Comparison of ENCODE assay signal across 13 mouse cellular contexts in the genomic region with DNA sequence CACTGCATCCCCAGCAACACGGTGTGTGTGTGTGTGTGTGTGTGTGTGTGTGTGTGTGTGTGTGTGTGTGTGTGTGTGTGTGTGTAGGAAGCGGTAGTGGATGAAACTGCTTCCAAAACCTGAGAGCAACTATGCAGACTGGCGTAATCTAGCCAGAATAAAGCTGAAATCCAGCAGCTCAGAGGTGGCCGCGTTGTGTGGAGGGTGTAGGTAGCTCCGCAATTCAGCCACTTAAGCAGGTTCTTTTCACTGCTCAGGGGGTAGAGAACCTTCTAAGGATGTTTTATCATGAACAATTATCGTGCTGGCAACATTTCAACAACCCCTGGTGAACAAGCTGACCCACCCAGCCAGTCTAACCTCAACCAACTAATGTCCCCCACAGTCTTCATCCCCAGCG. TPM values are rescaled to one million over a fixed set of nuclear protein-coding genes. Genes with fewer than 3 reads are reported as not detected.
DNase-seq lines count a peak whose midpoint lies in the region; ATAC-seq and TF ChIP-seq lines count a peak whose summit lies in the region.
"Had no signal": no experiment of that assay in that cellular context is flagged by ENCODE, and none has a peak within 500 bp of the region (broad histone marks: within the 10 kb centered on the region; RNA-seq: fewer than 3 reads in every experiment).

No protein-coding gene starts in this region.

- no peak overlapping the region for H3K27ac ChIP-seq in neural tube, embryonic 11.5 days (ENCODE audit: low read depth, low read length)
- no peak overlapping the region for H3K27ac ChIP-seq in forebrain, embryonic 16.5 days (ENCODE audit: low read length)
- H3K27ac ChIP-seq in olfactory bulb, adult 2 months (ENCODE audit: insufficient read depth, low read depth, low read length) = peak overlapping the region; percentile 83
- H3K27ac ChIP-seq: embryonic facial prominence, embryonic 12.5 days; limb, embryonic 12.5 days had no signal

- no peaks in the 10 kb centered on the region for H3K9me3 ChIP-seq in neural tube, embryonic 11.5 days (ENCODE audit: control insufficient read depth, low read length)
- no peaks in the 10 kb centered on the region for H3K9me3 ChIP-seq in forebrain, embryonic 16.5 days (ENCODE audit: control insufficient read depth, low read length)
- H3K9me3 ChIP-seq: embryonic facial prominence, embryonic 12.5 days; limb, embryonic 12.5 days had no signal

- no peaks in the 10 kb centered on the region for H3K4me1 ChIP-seq in neural tube, embryonic 11.5 days (ENCODE audit: control insufficient read depth, insufficient read depth, low read length)
- H3K4me1 ChIP-seq in forebrain, embryonic 16.5 days (replicated peaks; ENCODE audit: control insufficient read depth, insufficient read depth, low read length) = peaks cover 10% of the 10 kb centered on the region
- H3K4me1 ChIP-seq in olfactory bulb, adult 2 months (ENCODE audit: control insufficient read depth, insufficient read depth, low read length) = no peaks in the 10 kb centered on the region

- no peak for ATAC-seq in neural tube, embryonic 11.5 days (ENCODE audit: insufficient read depth, low FRiP score, low TSS enrichment)
- peak; percentile 41; the same call in 1 of the 2 replicates for ATAC-seq in forebrain, embryonic 16.5 days
- ATAC-seq in granulocyte monocyte progenitor cell, adult 5-6 weeks (replicated peaks; ENCODE audit: poor library complexity, severe bottlenecking) = no peak
- ATAC-seq: activated CD4-positive, CD25-positive, alpha-beta regulatory T cell, adult 4 months had no signal

- H3K36me3 ChIP-seq in neural tube, embryonic 11.5 days (ENCODE audit: control insufficient read depth, insufficient read depth, low read length) = no peaks in the 10 kb centered on the region
- H3K36me3 ChIP-seq in forebrain, embryonic 16.5 days (ENCODE audit: control insufficient read depth, insufficient read depth) = no peaks in the 10 kb centered on the region
- H3K36me3 ChIP-seq: embryonic facial prominence, embryonic 12.5 days; limb, embryonic 12.5 days had no signal

- no peak overlapping the region for H3K9ac ChIP-seq in neural tube, embryonic 11.5 days (ENCODE audit: low read length)
- peak overlapping the region; percentile 68 for H3K9ac ChIP-seq in forebrain, embryonic 16.5 days (replicated peaks; ENCODE audit: low read depth, low read length)
- H3K9ac ChIP-seq: embryonic facial prominence, embryonic 12.5 days; limb, embryonic 12.5 days; lung, embryonic 14.5 days had no signal

- WGBS in neural tube, embryonic 11.5 days = 82% methylated on average over 8 of the region's 8 CpGs
- 65% methylated on average over 7 of the region's 8 CpGs for WGBS in forebrain, embryonic 16.5 days
- WGBS in olfactory bulb, adult 2 months = 22% methylated on average over 8 of the region's 8 CpGs

- H3K27me3 ChIP-seq in neural tube, embryonic 11.5 days (ENCODE audit: control insufficient read depth, insufficient read depth, low read length) = no peaks in the 10 kb centered on the region
- no peaks in the 10 kb centered on the region for H3K27me3 ChIP-seq in forebrain, embryonic 16.5 days (replicated peaks; ENCODE audit: control insufficient read depth, insufficient read depth, low read length)

- no peak for DNase-seq in neural tube, embryonic 11.5 days (ENCODE audit: low spot score)
- DNase-seq in neural tube, embryonic 10.5 days (ENCODE audit: extremely low spot score, low spot score) = no peak
- peak; percentile 9 to 26 for DNase-seq in layer of hippocampus, postnatal 10 days (ENCODE audit: low spot score in 2 of 2)
- no peak for DNase-seq in lung, postnatal 36 days

- H3K4me2 ChIP-seq in neural tube, embryonic 11.5 days (ENCODE audit: low read depth) = no peak overlapping the region
- H3K4me2 ChIP-seq in forebrain, embryonic 16.5 days (ENCODE audit: low read length) = peak overlapping the region; percentile 90

- no peak for TF ChIP-seq CTCF in olfactory bulb, adult 2 months (IDR thresholded peaks at IDR 0.05; ENCODE audit: insufficient read depth, low read depth, low read length)

- no peak for TF ChIP-seq POLR2A in olfactory bulb, adult 2 months (IDR thresholded peaks at IDR 0.05; ENCODE audit: insufficient read depth, low read depth, low read length)

- peak overlapping the region; percentile 45 for H3K4me3 ChIP-seq in neural tube, embryonic 11.5 days (ENCODE audit: low read depth, low read length)
- H3K4me3 ChIP-seq in forebrain, embryonic 16.5 days (replicated peaks; ENCODE audit: low read length) = peak overlapping the region; percentile 56
- peak overlapping the region; percentile 78 for H3K4me3 ChIP-seq in olfactory bulb, adult 2 months (ENCODE audit: insufficient read depth, low read depth, low read length)

RNA-seq across cellular contexts. Expression of gene Slc35f4, which starts 1.2 kb away (rescaled TPM):
- polyA plus RNA-seq in neural tube, embryonic 11.5 days (2014; fragmentation: Nextera tagmentation; extraction: Ambion mirVana) = 1.1 TPM in 2 replicates
- 7.0 and 9.0 TPM in 2 replicates for polyA plus RNA-seq in forebrain, embryonic 16.5 days (2015; fragmentation: Nextera tagmentation; extraction: Ambion mirVana)
- total RNA-seq in layer of hippocampus, postnatal 10 days (2021) = 10 to 100 TPM; 17.0 to 18.0 TPM
- not detected in 2 replicates for polyA plus RNA-seq in olfactory bulb, adult 2 months (2012; ENCODE audit: insufficient read depth, insufficient read length, low replicate concordance, missing spikeins)
- total RNA-seq in granulocyte monocyte progenitor cell, adult 5-6 weeks (2014; fragmentation: Nextera tagmentation) = not detected in 2 replicates
- total RNA-seq in granulocyte monocyte progenitor cell, adult 5-6 weeks (2017) = not detected in 2 replicates
- total RNA-seq: neutrophil, adult 5-6 weeks had no signal
- polyA plus RNA-seq: embryonic facial prominence, embryonic 12.5 days; kidney, embryonic 14.5 days; limb, embryonic 12.5 days; lung, embryonic 14.5 days had no signal

Comparison
In these comparisons a context has a peak if more than half of its experiments do, and no peak if none do; other contexts are left out.
1. DNase-seq: peak in layer of hippocampus, postnatal 10 days (2 of 2); none in neural tube, embryonic 11.5 days (single experiment), neural tube, embryonic 10.5 days (single experiment) and lung, postnatal 36 days (single experiment).
2. Peak in every context shown above with its lines, with median percentiles within 50 percentile points of each other: H3K4me3 ChIP-seq.